Mouse (Mus musculus) mouse trophoblast stem cell (cell line): ENCODE measurements around the gene Ndufs2.

Source experiments
- in situ Hi-C, 2 experiments: fragments of 300-500 bp; cut with MseI, MboI; formaldehyde crosslinking; loops; 2 replicates in 1 of 2; 3 replicates in 1 of 2; pipeline ENCODE4 v1.15.1; 2025

The Ndufs2 gene

DNA sequence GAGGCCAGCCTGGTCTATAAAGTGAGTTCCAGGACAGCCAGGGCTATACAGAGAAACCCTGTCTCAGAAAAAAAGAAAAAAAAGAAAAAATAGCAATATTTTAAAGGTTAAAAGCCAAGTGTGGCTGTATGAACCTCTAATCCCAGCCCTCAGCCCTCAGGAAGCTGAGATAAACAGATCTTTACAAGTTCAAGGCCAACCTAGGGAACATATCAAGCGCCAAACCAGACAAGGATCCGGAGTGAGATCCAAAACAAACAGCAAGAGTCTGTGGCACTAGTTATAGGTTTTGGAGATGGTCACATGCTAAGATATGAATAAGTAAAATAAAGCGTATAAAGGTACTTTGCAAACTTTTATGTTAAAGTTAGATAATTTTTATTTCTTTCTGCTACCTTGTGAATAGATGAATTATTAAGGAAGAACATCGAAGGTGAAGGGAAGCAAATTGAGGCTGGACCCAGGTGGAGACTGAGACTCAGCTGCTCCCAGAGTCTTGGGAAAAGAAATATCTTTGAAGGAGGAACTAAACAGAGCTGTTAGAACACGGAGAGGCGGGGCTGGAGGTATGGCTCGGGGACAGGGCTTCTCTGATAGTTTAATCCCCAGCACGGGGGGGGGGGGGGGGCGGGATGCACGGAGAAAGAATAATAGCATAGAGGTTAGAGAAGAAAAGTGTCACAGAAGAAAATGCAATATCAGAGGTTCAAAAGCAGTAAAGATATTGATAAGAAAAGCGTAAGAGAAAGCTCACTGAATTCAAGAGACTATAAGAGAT is 47.5 kb downstream of the Ndufs2 start:
- in situ Hi-C loops: no loop called here

DNA sequence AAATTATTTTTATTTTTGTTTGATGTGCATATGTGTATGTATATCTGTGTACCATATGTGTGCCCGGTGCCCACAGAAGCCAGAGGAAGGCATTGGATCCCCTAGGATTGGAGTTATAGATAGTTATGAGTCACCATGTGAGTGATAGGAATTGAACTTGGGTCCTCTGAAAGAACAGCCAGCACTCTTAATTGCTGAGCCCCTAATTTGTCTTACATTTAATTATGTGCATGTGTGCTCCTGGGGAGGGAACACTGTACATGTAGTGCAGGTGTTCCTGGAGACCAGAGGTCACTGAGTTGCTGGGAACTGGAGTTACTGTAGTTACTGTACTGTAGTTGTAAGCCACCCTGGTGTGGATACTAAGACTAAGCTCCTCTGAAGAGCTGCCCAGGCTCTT is 50.4 kb downstream of the Ndufs2 start:
- in situ Hi-C loops: no loop called here

DNA sequence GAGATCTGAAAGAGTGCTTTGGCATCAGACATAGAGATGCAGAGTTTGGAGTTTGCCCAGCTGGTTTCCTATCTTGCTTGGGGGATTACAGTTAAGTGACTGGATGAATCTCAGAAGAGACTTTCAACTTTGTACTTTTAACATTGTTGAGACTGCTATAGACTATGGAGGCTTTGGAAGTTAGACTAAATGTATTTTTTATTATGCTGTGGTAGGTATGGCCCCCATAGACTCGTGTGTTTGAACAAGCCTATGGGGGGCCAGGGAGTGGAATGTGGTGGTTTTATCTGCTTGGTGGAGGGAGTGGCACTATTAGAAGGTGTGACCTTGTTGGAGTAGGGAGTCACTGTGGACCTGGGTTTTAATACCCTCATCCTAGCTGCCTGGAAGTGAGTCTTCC is 51.7 kb downstream of the Ndufs2 start:
- in situ Hi-C loops: no loop called here

DNA sequence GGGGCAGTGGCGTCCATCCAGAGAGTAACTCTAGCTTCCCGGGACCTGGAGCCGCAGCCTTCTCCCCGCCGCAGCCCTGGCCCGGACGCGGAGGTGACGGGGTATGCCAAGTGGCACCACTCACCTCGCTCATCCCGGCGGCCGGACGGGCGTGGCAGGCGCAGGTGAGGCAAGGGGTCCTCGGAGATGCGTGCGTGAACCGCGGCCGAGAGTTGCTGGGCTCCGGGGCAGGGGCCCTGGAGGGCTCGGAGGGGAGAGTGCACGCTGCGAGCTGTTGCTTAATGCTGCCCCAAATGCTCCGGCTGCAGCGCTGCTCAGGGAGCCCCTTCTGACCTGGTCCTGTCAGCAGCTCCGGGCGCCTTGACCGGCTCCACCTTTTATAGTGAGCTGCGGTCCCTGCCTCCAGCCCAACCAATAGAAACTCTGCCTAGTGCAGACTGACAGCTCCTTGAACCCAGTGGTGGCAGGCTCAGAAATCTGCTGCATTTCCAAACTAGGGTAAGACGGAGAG is 55.2 kb downstream of the Ndufs2 start, which contains the start of gene Pcp4l1:
Pcp4l1 (minus strand) TSS at position 382 of the 511 bp plus-strand sequence.
- in situ Hi-C loops: no loop called here

DNA sequence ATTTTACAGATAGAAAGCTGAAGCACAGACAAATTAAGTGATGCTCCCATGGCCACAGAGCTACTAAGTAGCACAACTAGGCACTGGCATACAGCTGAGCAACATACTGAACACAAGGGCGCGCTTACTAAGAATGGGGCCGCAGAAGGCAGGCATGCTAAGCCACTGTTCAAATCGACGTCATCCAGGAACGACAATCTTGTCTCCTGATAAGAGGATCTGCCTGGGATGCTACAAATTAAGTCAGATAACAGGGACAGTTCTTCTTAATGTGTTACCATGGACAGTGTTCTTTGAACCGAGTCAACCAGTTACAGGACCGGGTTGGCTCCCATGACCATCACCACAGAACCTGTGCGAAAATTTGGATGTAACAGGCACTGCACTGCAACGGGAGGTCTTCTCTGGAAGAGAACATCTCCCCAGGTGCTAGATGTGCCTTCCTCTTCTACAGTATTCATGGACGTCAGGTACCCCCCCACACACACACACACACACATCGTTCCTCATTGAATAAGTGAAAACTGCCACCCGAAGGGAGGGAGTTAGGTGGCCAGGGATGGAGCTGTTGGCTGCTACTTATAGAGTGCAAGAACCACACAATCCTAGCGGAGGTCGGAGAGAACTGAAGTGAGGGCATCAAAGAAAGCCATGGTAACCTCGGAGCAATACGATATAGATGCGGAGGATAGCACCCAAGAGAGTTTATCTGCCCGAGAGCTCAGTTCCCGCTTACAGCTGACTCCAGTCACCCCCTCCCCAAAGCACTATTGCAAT is 56.0 kb downstream of the Ndufs2 start:
- in situ Hi-C loops: no loop called here

DNA sequence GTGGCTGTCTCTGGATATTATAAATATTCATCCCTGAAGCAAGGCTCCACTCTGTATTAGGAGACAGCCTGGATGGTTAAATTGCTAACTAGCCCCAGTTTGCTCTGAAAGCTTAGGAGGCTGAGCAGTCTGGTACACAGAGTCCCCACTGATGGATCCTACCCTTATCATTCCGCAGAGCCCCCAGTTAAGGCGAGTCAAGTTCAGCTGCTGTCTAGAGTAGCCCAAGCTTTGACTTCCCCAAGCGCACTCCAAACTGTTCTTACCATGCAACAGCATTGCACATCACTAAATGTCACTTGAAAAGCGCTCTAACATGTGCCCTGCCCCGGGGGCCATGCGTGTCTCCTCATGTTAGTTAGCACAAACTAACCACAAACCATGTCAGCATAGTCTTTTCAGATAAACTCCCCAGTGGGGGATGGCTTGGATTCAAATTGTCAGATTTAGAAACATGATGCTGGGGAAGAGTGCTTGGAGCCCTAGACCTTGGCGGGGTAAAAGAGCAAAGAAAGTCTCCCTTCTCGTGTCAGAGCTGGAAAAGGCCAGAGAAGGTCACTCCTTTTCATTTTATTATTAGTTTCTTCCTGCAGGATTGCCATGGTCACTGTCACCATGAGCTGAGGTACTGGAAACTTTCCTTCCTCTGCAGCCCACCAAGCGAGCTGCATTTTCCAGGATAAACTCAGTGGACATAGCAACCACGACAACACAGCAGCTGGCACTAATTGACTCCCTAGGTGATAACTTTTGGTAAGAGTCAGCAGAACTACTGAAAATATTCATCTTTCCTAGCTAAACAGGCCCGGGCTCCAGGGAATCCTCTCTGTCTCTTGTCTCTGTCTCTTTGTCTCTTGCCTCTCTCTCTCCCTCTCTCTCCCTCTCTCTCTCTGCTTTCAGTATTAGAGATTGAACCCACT is 57.0 kb downstream of the Ndufs2 start:
- in situ Hi-C loops: no loop called here

DNA sequence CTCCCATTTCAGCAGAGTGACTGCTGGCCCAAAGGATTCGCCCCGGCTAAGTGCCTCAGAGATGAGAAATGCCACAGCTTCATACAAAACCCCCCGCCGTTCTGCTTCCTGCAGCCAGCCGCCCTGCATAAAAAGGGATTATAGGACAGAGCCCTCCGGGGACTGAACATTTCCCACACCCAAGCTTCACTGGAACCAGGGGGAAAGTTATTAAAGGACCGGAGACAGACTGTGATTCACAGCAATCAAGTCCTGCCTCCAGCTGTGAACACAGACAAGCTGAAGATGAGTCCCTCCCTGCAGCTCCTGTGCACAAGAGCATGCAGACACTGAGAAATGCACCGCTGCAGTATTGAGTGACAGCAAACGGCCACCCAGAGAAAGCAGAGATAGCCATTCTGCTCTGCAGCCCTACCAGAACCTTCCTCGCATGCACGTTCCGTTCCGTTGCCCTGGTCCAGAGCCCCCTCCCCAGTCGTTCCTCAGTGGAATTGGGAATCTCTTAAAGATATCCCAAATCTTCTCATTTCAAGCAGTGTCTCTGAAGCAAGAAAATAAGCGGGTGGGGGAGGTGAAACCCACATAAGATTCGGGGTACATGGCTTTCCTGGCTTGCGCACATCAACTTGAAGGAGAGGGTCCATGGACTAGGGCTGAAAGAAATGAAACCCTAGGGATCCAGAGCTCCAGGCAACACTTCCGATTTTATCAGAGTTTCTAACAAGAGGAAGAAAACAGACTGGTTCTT is 57.9 kb downstream of the Ndufs2 start:
- in situ Hi-C loops: no loop called here

DNA sequence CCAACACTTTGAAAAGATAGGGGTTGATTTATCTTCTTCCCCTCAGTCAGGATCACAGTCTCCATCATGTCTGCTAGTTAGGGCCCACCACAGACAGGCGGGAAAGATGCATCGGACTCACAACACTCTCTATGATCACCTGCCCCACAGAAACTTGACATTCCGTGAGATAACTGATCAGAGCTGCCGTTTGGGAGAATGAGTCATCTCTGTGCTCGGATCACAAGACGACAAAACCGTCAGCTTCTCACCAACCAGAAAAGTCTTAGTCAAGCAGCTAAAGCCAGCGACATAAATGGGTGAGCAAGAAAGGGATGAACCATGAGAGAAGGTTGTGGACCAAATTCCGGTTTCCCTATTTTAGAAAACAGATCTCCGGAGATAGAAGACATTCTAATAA is 58.9 kb downstream of the Ndufs2 start:
- in situ Hi-C loops: no loop called here

DNA sequence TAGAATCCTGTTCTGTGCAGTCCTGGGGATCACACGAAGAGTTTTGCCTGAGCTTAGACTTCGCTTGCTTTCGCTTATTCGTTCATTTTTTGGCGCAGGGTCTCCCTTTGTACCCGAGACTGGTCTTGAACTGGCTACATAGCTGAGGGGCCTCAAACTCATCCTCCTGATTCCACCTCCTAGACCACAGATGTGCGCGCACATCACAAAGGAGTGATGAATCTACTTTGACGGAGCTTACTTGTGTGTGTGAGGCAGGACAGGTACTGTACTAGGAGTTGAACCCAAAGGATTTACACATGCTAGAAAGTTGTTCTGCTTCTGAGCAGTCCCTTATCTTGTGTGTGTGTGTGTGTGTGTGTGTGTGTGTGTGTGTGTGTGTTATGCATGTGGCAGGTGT is 60.4 kb downstream of the Ndufs2 start:
- in situ Hi-C loops: no loop called here

DNA sequence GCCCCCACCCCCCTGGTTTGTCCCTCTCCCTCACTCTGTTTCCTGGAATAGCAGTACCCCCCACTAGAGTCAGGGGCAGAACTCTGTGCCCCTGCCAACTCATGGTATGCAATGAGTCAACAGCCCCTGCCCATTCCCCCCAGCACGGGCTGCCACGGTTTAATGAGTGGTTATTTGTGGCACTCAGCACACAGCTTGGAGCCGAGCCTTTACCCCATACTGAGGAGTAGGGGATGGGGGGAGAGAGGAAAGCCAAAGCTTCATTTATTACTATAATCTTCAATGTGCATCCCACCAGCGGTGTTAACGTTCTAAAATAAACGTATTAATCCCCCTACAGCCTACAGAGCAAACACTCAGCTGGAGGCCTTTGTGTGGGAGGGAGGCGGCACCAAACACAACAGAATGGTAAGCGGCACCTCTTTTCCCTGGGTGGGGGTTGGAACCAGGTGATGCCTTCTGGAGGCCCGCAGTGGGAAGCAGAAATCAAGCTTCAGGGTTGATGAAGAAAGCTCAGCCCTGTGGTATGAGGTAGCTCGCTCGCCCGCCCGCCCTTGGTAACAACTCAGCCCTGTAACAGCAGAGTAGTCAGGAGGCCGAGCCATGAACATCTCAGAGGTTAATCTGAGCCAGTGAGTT is 61.6 kb downstream of the Ndufs2 start:
- in situ Hi-C loops: no loop called here

DNA sequence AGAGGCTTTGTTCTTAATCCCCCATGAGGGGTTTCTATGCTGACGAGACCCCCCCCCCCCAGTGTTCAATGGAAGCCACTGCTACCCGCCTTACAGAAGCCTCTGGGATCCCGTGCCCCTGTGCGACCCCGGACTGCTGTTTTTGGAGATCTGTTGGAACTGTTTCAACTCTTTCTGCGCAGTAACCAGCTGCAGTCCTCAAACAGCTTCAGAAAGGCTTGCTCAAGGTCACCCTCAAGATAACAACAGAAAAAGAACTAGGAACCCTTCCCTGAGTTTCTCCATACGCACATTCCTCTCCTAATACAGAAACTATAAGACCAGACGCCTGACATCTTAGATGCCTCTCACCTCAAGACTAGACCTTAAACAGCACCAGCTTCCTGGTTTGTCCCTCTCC is 62.1 kb downstream of the Ndufs2 start:
- in situ Hi-C loops: no loop called here

DNA sequence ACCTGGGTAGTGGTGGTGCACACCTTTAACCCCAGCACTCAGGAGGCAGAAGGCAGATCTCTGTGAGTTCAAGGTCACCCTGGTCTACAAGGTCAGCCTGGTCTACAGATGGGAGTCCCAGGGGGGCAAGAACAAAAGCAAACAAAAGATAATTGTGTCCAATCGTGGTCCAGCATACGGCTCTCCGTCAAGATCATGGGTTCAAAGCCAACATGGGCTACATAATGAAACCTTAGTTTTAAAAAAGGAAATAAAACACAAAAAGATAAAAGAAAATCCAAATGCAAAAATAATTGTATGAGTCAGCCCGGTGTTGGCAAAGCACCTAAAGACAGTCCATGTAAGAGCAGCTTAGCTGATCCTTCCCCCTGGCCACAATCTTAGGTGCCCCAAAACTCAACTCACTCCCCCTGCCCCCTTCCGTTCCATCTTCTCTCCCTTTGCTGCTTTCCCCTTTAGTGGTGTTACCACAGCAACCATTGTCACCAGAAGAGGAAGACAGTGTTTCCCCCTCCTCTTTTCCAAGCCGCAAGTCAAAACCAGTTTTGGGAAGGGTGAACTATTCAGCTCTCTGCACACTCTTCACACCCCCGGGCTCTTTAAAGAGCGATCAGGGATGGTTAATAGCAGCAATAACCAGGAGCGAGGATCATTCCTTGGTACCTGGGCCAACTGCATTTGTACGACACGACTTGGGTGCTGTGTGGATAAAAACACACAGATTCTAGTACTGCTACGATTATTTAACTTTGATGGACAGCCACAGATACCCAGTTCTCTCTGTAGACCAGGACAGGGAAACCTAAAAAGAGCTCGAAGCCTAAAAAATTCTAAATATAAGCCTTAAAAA is 63.1 kb downstream of the Ndufs2 start:
- in situ Hi-C loops: no loop called here

DNA sequence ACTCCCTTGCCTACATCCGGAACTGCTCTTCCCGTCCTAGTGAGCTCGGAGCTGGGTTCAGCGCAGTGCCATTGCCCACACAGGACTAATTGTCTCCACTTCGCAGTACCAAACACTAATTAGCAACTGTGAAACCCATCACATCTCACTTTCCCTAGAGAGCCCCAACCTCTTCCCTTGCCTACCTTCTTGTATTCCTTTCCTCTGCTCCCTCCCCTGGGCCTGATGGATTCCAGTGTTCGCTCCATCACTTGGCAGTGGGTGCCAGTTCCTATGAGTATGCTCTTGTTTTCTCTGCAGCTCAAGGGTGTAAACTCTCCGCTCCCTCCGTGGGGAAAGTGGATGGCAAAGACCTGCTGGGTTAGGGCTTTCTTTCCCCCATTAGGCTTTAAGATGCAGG is 65.5 kb downstream of the Ndufs2 start:
- in situ Hi-C loops: no loop called here
